Mouse (Mus musculus) embryonic fibroblast, embryonic 13.5 days (primary cell): ENCODE measurements at regions not wholly inside any gene's neighbourhood (a gene's known extent, or its start where the extent isn't known, plus 50 kb on each side); places are given as distances from the start of the nearest gene placed in this dataset.

ENCODE experiments used
- CTCF ChIP-seq: IDR thresholded peaks from 2 replicates; pipeline ENCODE4 v1.5.1; 2011; ENCODE audit warnings: mild to moderate bottlenecking, control low read depth, low read length, moderate library complexity, borderline replicate concordance; ENCODE audit not compliant: insufficient read depth
- POLR2A ChIP-seq: IDR thresholded peaks from 2 replicates; pipeline ENCODE4 v1.6.1; 2011; ENCODE audit warnings: low read depth, mild to moderate bottlenecking, control low read depth, low read length, moderate library complexity

DNA sequence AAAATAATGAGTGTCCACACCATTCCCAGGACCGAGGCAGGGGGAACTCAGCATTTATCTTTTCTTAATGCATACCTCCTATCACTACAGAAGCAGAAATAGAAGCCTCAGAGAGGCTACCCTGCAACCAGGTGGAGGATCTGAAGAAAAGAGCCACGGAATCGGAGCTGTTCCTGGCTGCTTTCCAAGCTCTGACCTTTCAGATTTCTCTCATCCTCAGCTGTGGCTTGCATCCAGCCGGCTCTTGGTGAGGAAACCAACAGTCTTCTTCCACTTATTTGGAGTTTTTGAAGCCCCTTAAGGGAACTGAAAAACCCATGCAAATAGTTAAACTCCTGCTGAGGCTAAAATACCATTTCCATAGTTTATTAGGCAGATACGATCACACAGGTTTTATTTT is 907.3 kb downstream of the Ets1 start:
- TF ChIP-seq CTCF (no peak), POLR2A (no peak)
